Mouse (Mus musculus): Measurements from ENCODE around the gene Lrguk.

- no peak for TF ChIP-seq POLR2A (IDR thresholded peaks at IDR 0.05; ENCODE audit: borderline replicate concordance, extremely low read depth, low read depth, low read length)
- no peak for TF ChIP-seq CTCF (IDR thresholded peaks at IDR 0.05; ENCODE audit: insufficient read depth, low read length)
Measured at GRCm38 (mm10) chr6:34170844-34171494, 141.7 kb downstream of the Lrguk start.
